Mouse (Mus musculus): ENCODE data around the gene Fam189a2.

Gene Fam189a2

DNA sequence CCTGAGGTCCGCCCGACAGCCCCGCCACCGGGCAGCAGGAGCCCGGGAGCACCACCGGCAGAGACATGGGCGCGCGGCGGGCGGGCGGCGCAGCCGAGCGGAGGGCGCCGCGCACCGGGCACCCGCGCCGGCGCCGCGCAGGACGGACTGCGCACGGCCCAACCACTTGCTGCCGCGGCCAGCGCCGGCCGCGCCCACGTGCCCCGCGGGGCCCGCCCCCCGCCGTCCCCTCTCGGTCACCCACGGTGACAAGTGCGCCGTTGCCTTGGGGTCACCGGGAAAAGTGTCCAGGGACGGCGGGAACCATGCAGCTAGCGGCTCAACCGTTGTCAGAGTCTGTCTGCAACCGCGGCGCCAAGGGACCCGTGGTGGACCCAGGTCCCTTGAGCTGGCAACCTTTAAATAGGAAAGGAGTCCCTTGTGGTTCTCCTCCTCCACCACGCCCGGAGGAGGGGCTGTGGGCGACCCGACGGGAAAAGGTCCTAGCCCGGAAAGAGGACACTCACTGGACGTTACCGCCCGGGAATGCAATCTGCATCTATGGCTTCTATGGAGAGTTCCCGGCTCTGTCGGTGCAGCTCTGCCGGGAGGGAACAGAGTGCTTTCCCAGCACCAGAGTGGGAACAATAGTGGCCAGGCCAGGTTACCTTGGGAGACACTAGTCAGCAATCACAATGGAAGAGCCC is at the start of gene Fam189a2:
TSS of gene Fam189a2 (minus strand) at position 149 of the 686 bp plus-strand sequence.
- peak; percentile 15 for DNase-seq

DNA sequence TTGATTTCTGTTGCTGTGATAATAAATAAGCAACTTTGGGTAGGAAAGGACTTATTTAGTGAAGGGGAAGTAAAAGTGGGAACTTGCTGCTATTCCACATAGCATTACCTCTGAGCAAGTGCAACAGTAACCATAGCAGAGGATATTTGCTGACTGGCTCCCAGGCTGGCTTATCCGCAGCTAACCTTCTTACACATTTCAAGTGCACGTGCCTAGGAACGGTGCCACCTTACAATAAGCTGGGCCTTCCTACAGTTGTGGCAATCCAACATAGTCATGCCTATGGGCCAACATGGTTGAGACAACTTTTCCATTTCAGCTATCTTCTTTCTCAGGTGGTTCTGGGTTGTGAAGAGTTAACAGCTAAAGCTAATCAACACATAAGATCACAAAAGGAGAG is 46.8 kb upstream of the Fam189a2 start:
- no peak for DNase-seq

DNA sequence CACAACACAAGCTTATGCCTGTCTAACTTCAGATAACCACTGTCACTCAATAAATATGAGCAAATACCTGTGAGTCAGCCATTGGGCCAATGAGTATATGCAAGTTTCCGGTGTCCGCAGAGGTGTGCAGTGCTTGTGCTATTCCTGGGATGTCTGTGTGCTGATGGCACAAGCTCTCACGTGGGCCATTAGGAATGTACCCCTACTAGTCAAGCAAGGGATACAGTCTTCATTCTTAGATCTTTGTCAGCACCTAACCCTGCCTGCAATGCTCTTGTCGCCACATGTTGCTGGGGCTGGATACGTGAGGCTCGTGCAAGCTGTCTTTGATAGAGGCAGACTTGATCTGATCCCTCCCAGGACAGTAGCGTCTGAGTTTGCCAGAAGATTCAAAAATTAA is 45.7 kb upstream of the Fam189a2 start:
- no peak for DNase-seq

DNA sequence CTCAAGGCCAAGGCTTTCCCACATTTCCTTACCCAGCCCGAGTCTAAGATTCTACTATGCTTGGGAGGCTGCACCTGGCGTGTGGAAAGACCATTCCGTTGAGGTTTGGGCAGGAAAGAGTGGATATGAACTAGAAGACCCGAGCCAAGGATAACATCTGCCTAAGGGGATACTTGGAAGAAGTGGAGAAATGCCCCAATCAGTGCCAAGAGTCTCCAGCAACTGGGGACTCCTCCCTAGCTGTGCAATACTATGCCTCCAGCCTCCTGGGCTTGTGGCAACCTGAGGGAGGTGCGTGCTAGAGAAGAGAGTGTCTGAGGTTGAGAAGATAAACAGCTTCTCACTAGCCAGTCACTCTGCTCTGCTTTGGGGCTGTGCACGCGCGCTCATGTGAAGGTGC is 45.1 kb upstream of the Fam189a2 start:
- DNase-seq: no peak

DNA sequence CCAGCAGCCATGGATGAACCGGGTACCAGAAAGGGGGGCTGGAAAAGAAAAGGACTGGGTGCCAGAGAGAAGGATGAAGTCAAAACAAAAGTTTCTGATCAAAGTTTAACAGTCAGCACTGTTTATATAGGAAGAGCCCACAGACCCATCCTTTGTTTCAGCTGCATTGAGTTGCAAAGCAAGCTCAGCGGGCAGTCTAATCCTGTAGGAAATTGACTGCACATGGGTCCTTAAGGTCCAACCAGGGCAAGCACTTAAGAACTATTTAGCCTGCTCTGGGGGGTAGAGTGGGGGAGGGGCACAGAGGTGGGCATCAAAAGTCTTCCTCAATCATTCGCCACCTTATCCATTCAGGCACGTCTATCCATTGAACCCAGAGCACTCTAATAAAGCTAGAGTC is 42.3 kb upstream of the Fam189a2 start:
- no peak for DNase-seq

DNA sequence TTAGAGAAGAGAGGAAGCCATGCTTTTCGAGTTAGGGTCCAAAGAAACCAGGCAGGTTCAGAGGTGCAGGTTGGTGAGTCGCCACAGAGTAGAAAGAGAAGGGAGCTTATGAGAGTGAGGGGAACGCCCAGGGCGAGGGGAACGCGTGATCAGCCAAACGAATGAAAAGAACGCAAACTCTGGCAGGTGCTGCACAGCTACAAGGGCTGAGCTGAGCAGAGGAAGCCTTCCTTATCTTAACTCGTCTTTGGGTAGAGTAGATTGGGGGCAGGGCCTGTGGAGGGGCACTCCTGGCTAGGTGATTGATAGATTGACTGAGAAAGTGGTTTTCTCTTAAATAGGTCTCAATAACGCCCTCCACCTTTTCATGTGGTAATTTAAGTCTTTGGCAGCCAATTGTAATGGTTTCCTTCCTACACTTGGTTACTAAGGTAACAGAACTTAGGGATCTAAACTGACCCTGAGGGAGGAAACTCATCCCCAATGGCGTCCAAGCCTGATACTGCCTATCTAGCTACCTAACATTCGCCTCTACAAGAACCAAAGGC is 33.6 kb upstream of the Fam189a2 start:
- no peak for DNase-seq

DNA sequence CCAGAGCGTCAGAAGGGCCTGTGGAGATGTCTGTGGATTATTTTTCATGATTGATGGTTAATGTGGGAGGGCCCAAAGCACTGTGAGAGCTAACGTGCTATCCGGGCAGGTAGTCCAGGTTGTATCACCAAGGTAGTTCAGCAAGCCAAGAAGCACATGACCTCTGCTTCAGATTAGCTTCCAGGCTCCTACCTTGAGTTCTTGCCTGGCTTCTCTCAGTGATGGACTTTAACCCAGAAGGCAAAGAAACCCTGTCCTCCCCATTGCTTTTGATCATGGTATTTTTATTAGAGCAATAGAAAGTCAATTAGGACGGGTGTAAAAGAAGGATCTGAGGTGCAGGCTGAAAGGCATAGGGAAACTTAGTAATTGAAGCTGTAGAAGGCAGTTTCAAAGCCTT is 32.8 kb upstream of the Fam189a2 start:
- no peak for DNase-seq

DNA sequence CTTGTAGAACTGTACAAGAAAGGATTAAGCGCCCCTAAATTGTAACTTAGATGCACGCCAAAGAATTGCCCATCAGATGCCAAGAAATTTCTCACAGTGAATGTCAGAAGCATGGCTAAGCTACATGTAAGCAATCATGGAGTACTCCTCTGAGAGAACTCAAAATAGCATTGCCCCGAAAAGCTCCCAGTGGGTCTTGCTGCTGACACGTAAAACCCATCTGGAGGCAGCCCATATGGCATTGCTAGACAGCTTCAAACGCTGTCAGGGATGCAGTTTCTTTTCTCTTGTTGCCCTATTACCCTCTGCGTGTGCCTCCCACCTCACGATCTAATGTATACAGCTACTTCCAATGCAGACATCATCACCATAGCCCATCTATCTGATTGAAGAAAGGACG is 28.0 kb upstream of the Fam189a2 start:
- no peak for DNase-seq

DNA sequence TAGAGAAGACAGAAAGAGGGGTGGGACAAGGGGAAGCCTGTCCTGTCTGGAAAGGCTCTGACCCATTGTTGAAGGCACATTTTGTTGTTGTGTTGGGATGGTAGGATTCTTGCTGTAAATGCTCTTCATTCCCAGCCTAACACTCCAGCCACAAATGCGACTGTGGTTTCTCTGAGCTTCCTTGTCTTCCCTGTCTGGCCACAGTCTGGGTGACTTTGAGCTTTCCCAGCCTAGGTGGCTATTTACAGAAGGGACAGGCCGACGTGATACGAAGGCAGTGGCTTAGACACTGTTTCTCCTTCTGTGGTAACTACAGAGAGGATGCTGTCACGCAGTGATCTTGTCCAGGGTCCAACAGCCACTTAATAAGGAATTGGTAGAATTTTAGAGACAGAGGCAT is 27.2 kb upstream of the Fam189a2 start:
- no peak for DNase-seq

DNA sequence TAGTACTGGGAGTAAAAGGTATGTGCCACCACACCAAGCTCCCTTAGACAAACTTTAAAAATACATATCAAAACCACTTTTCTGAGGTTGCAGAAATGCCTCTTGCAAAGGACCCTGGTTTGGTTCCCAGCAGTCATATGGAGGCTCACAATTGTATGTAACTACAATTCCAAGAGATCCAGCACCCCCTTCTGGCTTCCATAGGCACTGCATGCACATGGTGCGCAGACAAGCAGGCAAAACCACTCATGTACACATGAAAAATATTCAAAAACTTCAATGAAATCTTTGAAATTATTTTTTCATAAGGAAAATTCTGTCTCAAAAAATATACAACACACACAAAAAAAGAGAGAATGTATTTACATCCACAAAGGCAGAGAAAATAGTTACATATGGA is 26.1 kb upstream of the Fam189a2 start:
- DNase-seq: no peak

DNA sequence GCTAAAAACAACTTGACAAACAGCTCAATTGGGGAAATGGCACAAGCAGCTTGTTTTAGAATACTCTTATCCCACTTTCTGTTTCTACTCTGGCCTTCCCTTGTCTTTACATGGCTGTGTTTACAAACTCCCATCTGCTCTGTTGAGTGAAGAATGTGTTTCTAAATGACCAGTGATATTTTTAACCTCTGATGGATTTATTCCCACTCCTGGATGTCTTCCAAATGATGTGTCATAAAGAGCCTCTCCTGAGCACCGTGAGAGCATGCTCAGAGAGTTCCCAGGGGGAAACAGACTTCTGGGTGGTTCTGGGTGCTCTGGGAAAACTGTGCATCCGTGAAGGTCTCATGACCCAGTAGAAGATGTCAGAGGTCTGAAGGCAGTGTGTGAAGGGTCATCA is 24.1 kb upstream of the Fam189a2 start:
- DNase-seq: no peak

DNA sequence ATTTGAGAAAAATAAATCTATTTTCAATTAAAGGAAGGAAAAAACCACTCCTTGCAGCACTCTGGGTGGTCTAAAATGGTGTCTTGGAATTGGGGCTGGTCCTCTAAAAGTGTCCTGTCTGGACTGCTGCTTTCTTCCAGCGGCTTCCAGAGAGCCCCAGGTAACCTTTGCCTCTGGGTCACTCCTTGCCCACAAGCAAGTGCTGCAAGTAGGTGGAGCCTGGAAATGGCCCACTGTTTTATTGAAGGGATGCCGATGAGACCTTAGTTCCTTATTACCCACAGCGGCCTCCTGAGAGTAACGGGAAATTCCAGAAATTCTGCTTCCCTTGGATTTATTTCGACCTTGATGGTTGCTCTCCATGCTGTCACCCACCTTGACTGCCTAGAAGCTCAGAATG is 23.4 kb upstream of the Fam189a2 start:
- DNase-seq: no peak

DNA sequence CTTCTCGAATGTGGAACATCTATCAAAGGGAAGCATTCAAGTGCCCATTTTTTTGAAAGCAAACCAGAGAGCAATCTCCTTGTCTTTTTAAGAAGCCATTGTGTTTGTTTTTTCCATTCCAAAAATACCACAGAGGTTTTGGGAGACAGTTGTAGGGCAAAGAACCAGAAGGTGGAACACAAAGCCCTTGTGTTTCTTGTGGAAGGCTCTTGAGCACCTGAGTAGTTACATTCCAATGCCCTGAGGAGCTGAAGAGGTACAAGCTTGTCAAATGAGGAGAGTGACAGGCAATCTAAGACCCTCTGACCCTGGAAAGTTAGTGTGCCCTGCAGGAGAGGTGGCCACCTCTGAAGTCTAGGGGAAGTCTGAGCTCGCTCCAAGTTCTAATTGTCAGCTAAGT is 19.7 kb upstream of the Fam189a2 start:
- DNase-seq: no peak

DNA sequence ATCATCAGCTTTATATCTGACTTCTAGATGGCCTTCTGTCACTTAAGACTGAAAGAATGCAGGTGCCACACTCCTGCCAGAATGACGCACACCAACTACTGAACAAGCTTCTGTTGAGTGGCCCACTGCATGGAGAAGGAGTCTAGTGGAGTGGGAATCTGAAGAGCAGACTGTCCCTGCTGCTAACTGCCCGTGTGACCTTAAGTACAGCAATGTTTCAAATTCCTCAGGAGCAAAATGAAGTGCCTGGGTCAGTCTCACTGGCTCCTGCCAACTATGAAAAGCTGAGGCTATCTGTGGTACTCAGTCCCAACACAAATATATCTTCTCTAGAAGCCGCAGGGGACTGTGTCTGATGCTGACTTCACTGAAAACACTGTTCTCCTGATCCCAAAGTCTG is 18.5 kb upstream of the Fam189a2 start:
- no peak for DNase-seq

DNA sequence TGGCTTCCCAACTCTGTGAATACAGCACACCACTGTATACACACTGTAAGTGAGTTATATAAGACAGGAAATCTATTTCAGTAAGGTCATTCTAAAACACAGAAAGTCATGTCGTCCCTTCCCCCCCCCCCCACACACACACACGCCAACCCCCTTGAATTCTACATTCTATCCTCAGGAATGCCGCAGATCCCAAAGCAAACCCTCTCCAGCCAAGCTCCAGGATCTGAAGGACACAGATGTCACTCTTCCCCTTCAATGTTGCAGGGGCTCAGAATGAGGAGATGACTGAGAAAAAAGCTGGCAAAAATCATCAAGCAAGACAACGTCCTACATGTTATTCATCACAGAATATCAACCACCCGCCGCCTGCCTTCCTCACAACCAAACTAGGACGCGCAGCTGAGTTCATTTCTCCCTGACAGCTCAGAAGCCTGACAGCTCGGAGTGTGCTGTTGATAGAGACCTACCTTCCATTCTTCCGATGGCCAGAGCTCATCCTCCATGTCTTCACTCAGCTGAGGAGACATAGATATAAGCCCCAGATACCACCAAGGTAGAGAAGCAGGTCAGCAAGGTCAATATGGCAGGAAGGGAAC is 15.7 kb upstream of the Fam189a2 start:
- no peak for DNase-seq

DNA sequence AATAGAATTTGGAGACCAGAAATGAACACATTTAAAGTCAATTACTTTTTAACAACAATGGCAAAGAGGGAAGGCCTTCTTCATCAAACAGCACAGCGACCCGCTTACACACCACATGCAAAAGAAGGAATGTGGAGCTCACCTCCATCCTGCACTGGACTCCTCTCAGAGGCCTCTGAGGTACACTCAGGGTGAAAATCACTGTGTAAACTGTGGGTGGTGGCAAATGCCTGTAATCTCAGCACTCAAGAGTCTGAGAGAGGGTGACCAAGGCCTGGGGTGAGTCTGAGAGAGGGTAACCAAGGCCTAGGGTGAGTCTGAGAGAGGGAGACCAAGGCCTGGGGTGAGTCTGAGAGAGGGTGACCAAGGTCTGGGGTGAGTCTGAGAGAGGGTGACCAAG is 11.6 kb upstream of the Fam189a2 start:
- DNase-seq: no peak

DNA sequence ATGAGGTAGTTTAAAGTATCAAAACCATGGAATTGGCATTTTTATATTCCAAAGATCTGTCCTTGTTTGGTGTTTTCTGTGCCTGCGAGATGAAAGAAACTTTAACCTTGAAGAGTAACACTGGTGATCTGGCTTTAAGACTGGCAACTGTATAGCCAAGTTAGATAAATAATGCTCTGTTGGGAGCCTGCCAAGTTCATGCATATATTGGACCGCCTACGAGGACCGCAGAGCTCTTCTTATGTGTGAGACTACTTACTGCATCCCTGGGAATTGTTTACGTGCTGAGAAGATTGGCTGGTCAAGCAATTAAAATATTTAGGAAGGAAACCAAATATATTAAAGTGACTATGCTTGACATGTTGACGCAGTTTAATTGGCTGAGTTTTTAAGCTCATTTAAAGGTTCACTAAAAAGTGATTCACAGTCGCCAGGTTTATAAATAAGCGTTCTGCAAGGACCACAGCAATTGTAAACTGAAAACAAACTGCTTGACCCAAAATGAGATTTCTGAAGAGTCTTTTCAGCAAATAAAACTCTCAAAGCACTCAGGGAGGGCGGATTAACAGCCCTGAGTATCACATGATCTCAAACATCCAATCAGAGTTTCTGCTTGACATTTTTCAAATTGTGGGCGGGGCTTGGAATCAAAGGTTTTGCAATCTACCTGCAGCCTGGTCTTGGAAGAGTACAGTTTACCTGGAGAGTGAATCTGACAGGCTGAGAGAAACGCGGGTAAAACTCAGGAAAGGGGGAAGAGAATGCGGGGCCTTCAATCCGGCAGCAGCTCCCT is 8.4 kb upstream of the Fam189a2 start:
- DNase-seq: no peak

DNA sequence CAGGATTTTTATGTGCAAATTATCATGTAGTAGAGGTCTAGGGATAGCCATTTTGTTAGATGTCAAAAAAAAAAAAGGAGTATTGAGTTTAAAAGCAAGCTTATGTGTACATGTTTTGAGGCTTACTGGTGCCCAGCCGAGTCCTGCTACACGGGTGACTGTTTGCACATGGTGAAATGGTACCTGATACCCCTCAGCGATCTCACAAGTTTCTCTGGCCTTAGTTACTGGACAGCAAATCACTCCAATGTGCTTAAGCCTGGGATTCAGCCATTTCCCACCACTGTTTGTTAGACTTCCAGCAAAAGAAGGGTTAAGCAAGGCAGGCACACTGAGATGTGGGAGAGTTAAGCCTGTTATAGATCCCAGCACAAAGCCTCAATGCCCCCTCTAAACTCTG is 3.5 kb upstream of the Fam189a2 start:
- no peak for DNase-seq

DNA sequence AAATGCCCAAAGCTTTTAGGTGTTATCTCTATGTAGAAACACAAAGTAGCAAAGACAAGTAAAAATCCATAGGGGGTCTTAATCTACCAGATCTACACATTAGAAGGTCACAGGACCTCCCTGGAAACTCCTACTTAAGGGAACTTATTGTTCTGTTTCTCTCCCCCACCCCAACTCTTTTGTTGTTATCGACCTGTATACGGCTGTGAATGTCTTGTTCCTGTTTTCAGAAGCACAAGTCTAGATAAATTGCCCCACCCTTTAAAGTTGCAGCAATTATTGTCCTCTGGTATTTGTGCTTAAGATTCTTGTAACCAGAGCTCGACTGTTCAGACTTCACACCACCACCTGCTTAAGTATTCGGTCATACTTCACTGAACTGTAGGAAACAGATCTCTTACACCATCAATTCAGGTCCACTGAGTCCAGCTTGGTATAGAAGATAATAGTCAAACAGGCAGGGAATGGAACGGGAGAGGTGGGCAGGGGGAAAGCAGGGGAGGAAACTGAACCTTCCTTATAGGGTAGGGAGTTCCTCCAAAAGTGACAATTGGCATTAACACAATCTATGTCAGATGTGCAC is 1.9 kb upstream of the Fam189a2 start:
- DNase-seq: no peak

DNA sequence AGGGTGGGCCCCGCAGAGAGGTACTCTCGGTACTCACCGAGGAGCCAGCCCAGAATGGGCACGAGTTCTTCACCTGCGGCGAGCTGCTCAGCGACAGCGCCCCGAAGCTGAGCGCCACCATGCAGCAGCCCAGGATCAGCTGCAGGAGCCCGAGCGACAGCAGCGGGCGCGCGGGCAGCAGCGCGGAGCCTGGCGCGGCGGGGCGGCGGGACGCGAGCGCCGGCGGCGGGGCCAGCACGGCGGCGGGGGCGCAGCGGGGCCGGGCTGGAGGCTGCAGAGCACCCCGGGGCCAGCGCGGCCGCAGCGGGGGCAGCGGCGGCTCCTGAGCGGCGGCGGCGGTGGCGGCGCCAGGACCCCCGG is 328 bp downstream of the Fam189a2 start:
- peak; percentile 18 for DNase-seq

DNA sequence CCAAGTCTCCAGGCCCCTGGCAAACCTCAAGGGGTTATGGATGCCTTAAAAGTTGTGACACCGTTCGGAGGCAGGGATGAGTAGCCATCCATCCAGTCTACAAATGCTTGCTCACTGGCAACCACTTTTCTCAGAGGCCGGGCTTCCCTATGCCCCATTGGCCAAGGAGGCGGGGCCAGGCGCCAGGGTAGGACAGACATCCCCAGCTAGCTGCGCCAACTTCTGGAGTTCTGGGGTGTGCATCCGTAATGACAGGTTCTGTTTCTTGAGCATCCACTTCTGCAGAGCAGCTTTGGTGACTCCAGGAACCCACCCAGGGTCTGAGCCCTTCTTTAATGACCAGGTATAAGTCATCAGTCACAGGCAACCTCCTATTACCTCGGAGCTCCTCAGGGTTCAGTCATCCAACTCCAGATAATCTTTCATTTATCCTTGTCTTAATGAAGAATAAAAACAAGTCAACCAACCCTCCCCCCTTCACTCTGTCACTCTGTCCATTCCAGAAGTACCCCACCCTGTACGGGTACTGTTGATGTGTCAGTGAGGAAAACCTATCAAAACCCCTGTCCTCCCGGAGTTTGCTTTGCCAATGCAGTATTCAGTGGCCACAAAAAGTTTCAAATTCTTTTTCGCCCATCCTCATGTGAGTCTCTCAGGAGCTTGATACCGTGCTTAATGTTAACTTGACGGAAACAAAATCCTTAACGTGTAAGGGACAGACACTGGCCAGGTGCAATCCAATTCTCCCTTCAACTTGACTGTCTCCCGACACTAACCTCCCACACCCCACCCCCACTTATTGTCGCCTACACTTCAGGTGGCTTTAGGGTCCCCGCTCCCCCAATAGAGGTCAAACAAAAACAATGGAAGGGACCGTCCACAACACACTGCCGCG is 956 bp downstream of the Fam189a2 start:
- no peak for DNase-seq

DNA sequence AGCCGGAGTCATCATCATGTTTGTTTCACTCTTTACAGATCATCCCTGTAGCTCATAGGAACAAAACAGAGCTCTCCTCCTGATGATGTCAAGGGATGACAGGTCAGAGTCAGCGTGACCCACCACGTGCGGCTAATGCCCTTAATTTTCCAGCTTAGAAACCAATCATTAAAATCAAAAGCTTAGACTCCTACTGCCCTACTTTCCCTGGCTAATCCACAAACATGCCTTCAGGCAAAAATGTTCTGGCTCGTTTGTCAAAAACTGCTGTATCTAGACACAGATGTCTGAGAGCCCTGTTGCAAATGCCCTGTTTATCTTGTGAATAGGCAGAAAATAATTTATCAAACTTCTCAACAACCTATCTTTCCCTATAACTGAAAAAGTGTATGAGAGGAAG is 4.9 kb downstream of the Fam189a2 start:
- no peak for DNase-seq

DNA sequence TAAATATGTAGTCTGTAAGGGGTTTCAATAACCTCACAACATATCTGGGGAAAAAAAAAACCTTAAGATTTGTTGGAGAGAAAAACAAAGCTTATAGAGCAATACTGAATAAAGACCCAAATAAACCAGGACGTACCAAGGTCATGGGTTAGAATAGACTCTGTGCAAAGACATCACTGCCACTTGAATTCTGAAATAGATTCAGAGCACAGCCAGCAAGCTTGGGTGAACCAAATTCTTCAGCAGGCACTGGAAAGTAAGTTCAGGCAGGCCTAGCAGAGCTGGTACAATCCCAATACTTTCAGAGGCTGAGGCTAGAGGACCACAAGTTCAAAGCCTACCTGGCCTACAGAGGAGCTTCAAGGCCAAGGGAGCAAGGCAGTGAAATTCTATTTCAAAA is 6.2 kb downstream of the Fam189a2 start:
- no peak for DNase-seq
